Mouse (Mus musculus) layer of hippocampus, adult 18-20 months (tissue): ENCODE measurements at regions not wholly inside any gene's neighbourhood (a gene's known extent, or its start where the extent isn't known, plus 50 kb on each side); places are given as distances from the start of the nearest gene placed in this dataset.

Experiments
- DNase-seq, 2 experiments: peaks; one replicate each; pipeline ENCODE4 v3.0.0; 2022; ENCODE audit warnings: low spot score in 2 of 2

- no peak for DNase-seq
Observed at GRCm38 (mm10) chr14:24618226-24619038, 131.5 kb downstream of the Rps24 start.

GRCm38 (mm10) chr14:24631994-24632393 lies 145.1 kb downstream of the Rps24 start:
- DNase-seq, result no peak

- DNase-seq, result no peak
Observed at GRCm38 (mm10) chr14:24641853-24642252, 154.9 kb downstream of the Rps24 start.

- DNase-seq, result no peak
Observed at GRCm38 (mm10) chr14:24644117-24644808, 157.3 kb downstream of the Rps24 start.

- peak in 1 of 2 experiments; percentile 60 for DNase-seq
Observed at GRCm38 (mm10) chr14:24646239-24646848, 159.4 kb downstream of the Rps24 start.

GRCm38 (mm10) chr14:24647722-24648121 lies 160.8 kb downstream of the Rps24 start:
- no peak for DNase-seq

GRCm38 (mm10) chr14:24650195-24650901 lies 163.4 kb downstream of the Rps24 start:
- no peak for DNase-seq

GRCm38 (mm10) chr14:24650902-24651270 lies 164.0 kb downstream of the Rps24 start:
- no peak for DNase-seq

- DNase-seq, result no peak
Observed at GRCm38 (mm10) chr14:24652591-24652990, 165.7 kb downstream of the Rps24 start.

GRCm38 (mm10) chr14:24655580-24655979 lies 168.7 kb downstream of the Rps24 start:
- no peak for DNase-seq

- DNase-seq, result no peak
Observed at GRCm38 (mm10) chr14:24661797-24662196, 174.9 kb downstream of the Rps24 start.

GRCm38 (mm10) chr14:24665210-24665609 lies 178.3 kb downstream of the Rps24 start:
- no peak for DNase-seq
